Mouse (Mus musculus): ENCODE results near the gene Nupl2. TPM values are rescaled to one million over a fixed set of nuclear protein-coding genes. Genes with fewer than 3 reads are reported as not detected.

Nupl2 gene
- polyA plus RNA-seq, 1 experiment from 2014 or later = 14.4 TPM

DNA sequence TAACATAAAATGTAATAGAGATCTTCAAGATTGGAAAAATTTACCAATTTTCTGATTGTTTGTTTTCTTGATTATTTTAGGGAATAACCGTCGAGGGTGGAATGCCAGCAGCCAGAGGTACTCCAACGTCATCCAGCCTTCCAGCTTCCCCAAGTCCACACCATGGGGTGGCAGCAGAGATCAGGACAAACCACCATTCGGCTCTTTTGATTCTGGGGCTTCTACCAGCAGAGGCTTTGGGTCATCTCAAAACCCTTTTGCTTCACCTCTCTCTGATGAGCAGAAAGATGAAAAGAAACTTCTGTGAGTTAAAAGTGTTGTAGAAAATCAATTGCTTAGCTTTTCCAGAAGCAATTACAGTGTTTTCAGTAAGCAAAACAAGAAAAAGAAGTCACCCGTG is 2.5 kb downstream of the Nupl2 start:
- Histone ChIP-seq H3K36me3 (ENCODE audit: control insufficient read depth, insufficient read depth) (peaks cover 6% of the 10 kb centered on the region), H3K4me3 (replicated peaks; ENCODE audit: low read length) (no peak overlapping the region), H3K27ac (ENCODE audit: low read length) (no peak overlapping the region), H3K9ac (replicated peaks; ENCODE audit: low read depth, low read length) (no peak overlapping the region), H3K27me3 (replicated peaks; ENCODE audit: control insufficient read depth, insufficient read depth, low read length) (no peaks in the 10 kb centered on the region), H3K4me2 (ENCODE audit: low read length) (no peak overlapping the region), H3K4me1 (replicated peaks; ENCODE audit: control insufficient read depth, insufficient read depth, low read length) (peaks cover 6% of the 10 kb centered on the region), H3K9me3 (ENCODE audit: control insufficient read depth, low read length) (no peaks in the 10 kb centered on the region)
- no peak for ATAC-seq
- 56% methylated on average over 5 of the region's 5 CpGs for WGBS

DNA sequence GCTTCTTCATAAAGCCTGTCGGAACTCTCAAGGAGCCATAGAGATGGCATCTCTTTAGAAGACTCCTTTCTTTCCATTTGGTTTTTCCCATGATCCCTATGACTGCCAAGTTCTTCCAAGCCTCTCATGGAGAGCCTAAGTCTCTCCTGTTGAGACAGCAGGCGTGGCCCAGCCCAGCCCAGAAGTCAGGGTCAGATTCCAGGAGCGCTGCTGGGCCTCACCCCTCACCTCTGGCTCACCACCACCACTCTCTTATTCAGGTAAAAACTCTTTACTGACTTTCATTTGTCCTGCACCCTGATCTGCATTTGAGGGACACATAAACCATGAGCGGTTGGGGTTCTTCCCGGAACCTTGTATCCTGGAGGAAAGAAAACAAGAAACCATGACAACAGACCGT is 5.1 kb downstream of the Nupl2 start:
- WGBS = 98% methylated on average over 6 of the region's 6 CpGs

DNA sequence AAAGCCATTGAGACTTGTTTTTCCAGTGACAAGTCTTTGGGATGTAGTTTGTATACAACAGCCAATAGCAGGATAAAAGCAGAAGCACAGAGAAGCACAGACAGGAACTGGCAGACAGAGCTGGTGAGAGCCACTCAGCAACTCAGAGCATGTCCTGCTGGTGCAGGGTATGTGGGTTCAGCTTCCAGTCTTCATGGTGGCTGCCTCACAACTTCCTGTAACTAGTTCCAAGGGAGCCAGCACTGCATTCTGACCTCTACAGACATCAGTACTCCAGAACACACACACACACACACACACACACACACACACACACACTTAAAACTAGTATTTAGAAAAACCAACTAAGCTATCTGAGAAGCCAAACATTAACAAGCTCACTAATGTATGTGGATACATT is 7.3 kb downstream of the Nupl2 start:
- no peak overlapping the region for H3K4me2 ChIP-seq (ENCODE audit: low read length)
- H3K36me3 ChIP-seq (ENCODE audit: control insufficient read depth, insufficient read depth) = peaks cover 8% of the 10 kb centered on the region
- no peak overlapping the region for H3K4me3 ChIP-seq (replicated peaks; ENCODE audit: low read length)
- no peaks in the 10 kb centered on the region for H3K9me3 ChIP-seq (ENCODE audit: control insufficient read depth, low read length)
- H3K4me1 ChIP-seq (replicated peaks; ENCODE audit: control insufficient read depth, insufficient read depth, low read length) = no peaks in the 10 kb centered on the region
- no peak overlapping the region for H3K9ac ChIP-seq (replicated peaks; ENCODE audit: low read depth, low read length)
- ATAC-seq = no peak
- H3K27ac ChIP-seq (ENCODE audit: low read length) = no peak overlapping the region
- no peaks in the 10 kb centered on the region for H3K27me3 ChIP-seq (replicated peaks; ENCODE audit: control insufficient read depth, insufficient read depth, low read length)

More for the DNA sequence above, 5.1 kb downstream of the Nupl2 start:
- no peak for ATAC-seq
- no peak overlapping the region for H3K4me2 ChIP-seq (ENCODE audit: low read length)
- no peak overlapping the region for H3K9ac ChIP-seq (replicated peaks; ENCODE audit: low read depth, low read length)
- no peaks in the 10 kb centered on the region for H3K27me3 ChIP-seq (replicated peaks; ENCODE audit: control insufficient read depth, insufficient read depth, low read length)
- no peak overlapping the region for H3K4me3 ChIP-seq (replicated peaks; ENCODE audit: low read length)
- H3K27ac ChIP-seq (ENCODE audit: low read length) = no peak overlapping the region
- peaks cover 6% of the 10 kb centered on the region for H3K36me3 ChIP-seq (ENCODE audit: control insufficient read depth, insufficient read depth)
- peaks cover 6% of the 10 kb centered on the region for H3K4me1 ChIP-seq (replicated peaks; ENCODE audit: control insufficient read depth, insufficient read depth, low read length)
- H3K9me3 ChIP-seq (ENCODE audit: control insufficient read depth, low read length) = no peaks in the 10 kb centered on the region

DNA sequence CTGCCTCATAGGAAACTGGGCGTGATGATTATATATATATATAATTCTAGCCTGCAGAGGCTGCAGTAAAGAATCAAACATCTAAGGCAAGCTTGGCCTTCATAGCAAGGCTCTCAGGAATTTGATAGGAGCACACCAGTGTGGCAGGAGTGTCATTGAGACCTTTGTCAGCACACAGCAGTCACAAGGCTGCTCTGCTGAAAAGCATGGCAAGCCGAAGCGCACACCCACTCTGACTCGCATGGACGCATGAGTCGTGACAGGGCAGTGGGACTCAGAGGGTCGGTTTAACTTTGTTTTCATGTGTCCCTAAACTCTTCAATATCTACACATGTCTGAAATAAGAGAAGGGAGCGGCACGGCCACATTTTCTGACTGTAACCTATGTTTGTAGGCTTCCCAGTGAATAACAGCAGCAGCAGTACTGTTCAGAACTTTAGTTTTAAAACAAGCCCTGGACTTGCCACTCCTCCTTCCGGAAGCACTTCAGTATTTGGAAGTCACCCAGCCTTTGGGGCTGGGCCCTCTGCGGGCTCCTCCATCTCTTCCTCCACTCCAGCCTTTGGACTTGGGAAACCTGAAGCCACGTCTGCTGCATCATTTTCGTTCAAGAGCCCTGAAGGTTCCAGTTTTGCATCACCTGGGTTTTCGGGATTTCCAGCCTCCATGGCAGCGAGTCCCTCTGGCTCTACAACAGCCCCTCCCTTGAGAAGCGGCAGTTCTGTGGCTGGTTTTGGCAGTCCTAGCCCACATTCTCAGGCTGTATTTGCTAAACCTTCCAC is 16.9 kb downstream of the Nupl2 start:
- no peaks in the 10 kb centered on the region for H3K4me1 ChIP-seq (replicated peaks; ENCODE audit: control insufficient read depth, insufficient read depth, low read length)
- H3K36me3 ChIP-seq (ENCODE audit: control insufficient read depth, insufficient read depth) = peaks cover 18% of the 10 kb centered on the region
- H3K9me3 ChIP-seq (ENCODE audit: control insufficient read depth, low read length) = peaks cover 4% of the 10 kb centered on the region; the same call in 1 of the 2 replicates
- no peak overlapping the region for H3K27ac ChIP-seq (ENCODE audit: low read length)
- no peak overlapping the region for H3K4me2 ChIP-seq (ENCODE audit: low read length)
- ATAC-seq = no peak
- H3K4me3 ChIP-seq (replicated peaks; ENCODE audit: low read length) = no peak overlapping the region
- H3K27me3 ChIP-seq (replicated peaks; ENCODE audit: control insufficient read depth, insufficient read depth, low read length) = no peaks in the 10 kb centered on the region
- WGBS = 94% methylated on average over 16 of the region's 16 CpGs
- H3K9ac ChIP-seq (replicated peaks; ENCODE audit: low read depth, low read length) = no peak overlapping the region

GRCm38 (mm10) chr5:24182296-24182734 is 17.6 kb downstream of the Nupl2 start:
- no peak overlapping the region for H3K4me3 ChIP-seq (replicated peaks; ENCODE audit: low read length)
- peaks cover 18% of the 10 kb centered on the region for H3K36me3 ChIP-seq (ENCODE audit: control insufficient read depth, insufficient read depth)
- peaks cover 4% of the 10 kb centered on the region; the same call in 1 of the 2 replicates for H3K9me3 ChIP-seq (ENCODE audit: control insufficient read depth, low read length)
- H3K9ac ChIP-seq (replicated peaks; ENCODE audit: low read depth, low read length) = no peak overlapping the region
- no peak overlapping the region for H3K4me2 ChIP-seq (ENCODE audit: low read length)
- no peak overlapping the region for H3K27ac ChIP-seq (ENCODE audit: low read length)
- 94% methylated on average over 9 of the region's 9 CpGs for WGBS
- ATAC-seq = no peak
- no peaks in the 10 kb centered on the region for H3K4me1 ChIP-seq (replicated peaks; ENCODE audit: control insufficient read depth, insufficient read depth, low read length)
- H3K27me3 ChIP-seq (replicated peaks; ENCODE audit: control insufficient read depth, insufficient read depth, low read length) = no peaks in the 10 kb centered on the region

- Histone ChIP-seq H3K4me1 (replicated peaks; ENCODE audit: control insufficient read depth, insufficient read depth, low read length) (no peaks in the 10 kb centered on the region), H3K4me2 (ENCODE audit: low read length) (no peak overlapping the region), H3K4me3 (replicated peaks; ENCODE audit: low read length) (no peak overlapping the region), H3K36me3 (ENCODE audit: control insufficient read depth, insufficient read depth) (peaks cover 15% of the 10 kb centered on the region), H3K27me3 (replicated peaks; ENCODE audit: control insufficient read depth, insufficient read depth, low read length) (no peaks in the 10 kb centered on the region), H3K9ac (replicated peaks; ENCODE audit: low read depth, low read length) (no peak overlapping the region), H3K9me3 (ENCODE audit: control insufficient read depth, low read length) (peaks cover 4% of the 10 kb centered on the region; the same call in 1 of the 2 replicates), H3K27ac (ENCODE audit: low read length) (no peak overlapping the region)
- ATAC-seq = no peak
- WGBS = 93% methylated on average over 6 of the region's 6 CpGs
These were observed 18.3 kb downstream of the Nupl2 start for GRCm38 (mm10) chr5:24183096-24183495.

DNA sequence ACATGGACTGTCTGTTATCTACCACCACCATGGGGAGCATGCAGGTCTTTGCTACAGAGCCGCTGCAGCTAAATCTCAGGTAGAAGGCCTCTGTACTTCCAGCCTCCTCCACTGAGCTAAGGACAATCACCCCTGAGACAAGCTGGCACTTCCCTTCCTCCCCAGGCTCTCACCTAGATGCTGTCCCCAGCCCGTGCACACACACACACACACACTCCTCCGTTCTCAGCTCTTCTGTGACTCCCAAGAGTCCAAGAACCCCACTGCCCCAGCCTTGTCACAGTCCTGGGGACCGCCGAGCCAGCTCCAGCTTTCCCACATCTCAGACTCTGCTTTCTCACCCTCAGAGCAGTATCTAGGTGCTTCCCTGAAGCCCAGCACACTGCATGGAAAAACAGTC is 19.2 kb downstream of the Nupl2 start:
- ATAC-seq = no peak
- Histone ChIP-seq H3K9me3 (ENCODE audit: control insufficient read depth, low read length) (peaks cover 4% of the 10 kb centered on the region; the same call in 1 of the 2 replicates), H3K27ac (ENCODE audit: low read length) (no peak overlapping the region), H3K9ac (replicated peaks; ENCODE audit: low read depth, low read length) (no peak overlapping the region), H3K36me3 (ENCODE audit: control insufficient read depth, insufficient read depth) (peaks cover 15% of the 10 kb centered on the region), H3K27me3 (replicated peaks; ENCODE audit: control insufficient read depth, insufficient read depth, low read length) (no peaks in the 10 kb centered on the region), H3K4me2 (ENCODE audit: low read length) (no peak overlapping the region), H3K4me1 (replicated peaks; ENCODE audit: control insufficient read depth, insufficient read depth, low read length) (no peaks in the 10 kb centered on the region), H3K4me3 (replicated peaks; ENCODE audit: low read length) (no peak overlapping the region)
- WGBS = 92% methylated on average over 5 of the region's 5 CpGs

DNA sequence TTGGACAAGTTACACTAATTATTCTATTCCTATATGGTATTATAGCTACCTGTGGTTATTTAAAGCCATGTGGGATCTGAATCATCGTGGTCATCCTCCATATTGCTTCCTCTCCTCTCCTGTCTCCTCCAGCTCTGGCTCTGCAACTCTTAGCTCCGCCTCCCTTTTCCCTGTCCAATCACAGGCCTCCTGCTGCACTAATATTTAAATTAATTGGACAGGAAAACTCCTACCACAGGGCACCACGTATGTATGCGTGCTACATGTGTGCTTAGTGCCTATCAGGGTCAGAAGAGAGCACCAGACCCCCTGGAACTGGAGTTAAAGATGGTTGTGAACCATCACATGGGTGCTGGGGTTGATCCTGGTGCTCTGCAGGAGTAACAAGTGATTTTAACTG is 23.7 kb downstream of the Nupl2 start:
- H3K4me3 ChIP-seq (replicated peaks; ENCODE audit: low read length) = no peak overlapping the region
- peaks cover 8% of the 10 kb centered on the region for H3K36me3 ChIP-seq (ENCODE audit: control insufficient read depth, insufficient read depth)
- no peaks in the 10 kb centered on the region; the same call in 1 of the 2 replicates for H3K4me1 ChIP-seq (replicated peaks; ENCODE audit: control insufficient read depth, insufficient read depth, low read length)
- no peak overlapping the region for H3K4me2 ChIP-seq (ENCODE audit: low read length)
- no peak overlapping the region for H3K9ac ChIP-seq (replicated peaks; ENCODE audit: low read depth, low read length)
- H3K9me3 ChIP-seq (ENCODE audit: control insufficient read depth, low read length) = peaks cover 4% of the 10 kb centered on the region; the same call in 1 of the 2 replicates
- H3K27me3 ChIP-seq (replicated peaks; ENCODE audit: control insufficient read depth, insufficient read depth, low read length) = no peaks in the 10 kb centered on the region
- no peak overlapping the region for H3K27ac ChIP-seq (ENCODE audit: low read length)
- WGBS = 87% methylated on average over 4 of the region's 4 CpGs
- no peak for ATAC-seq

GRCm38 (mm10) chr5:24191821-24192220 is 27.1 kb downstream of the Nupl2 start:
- Histone ChIP-seq H3K27ac (ENCODE audit: low read length) (no peak overlapping the region), H3K4me2 (ENCODE audit: low read length) (no peak overlapping the region), H3K9ac (replicated peaks; ENCODE audit: low read depth, low read length) (no peak overlapping the region), H3K27me3 (replicated peaks; ENCODE audit: control insufficient read depth, insufficient read depth, low read length) (no peaks in the 10 kb centered on the region), H3K4me3 (replicated peaks; ENCODE audit: low read length) (no peak overlapping the region), H3K9me3 (ENCODE audit: control insufficient read depth, low read length) (no peaks in the 10 kb centered on the region), H3K36me3 (ENCODE audit: control insufficient read depth, insufficient read depth) (no peaks in the 10 kb centered on the region), H3K4me1 (replicated peaks; ENCODE audit: control insufficient read depth, insufficient read depth, low read length) (no peaks in the 10 kb centered on the region; the same call in 1 of the 2 replicates)
- WGBS = 77% methylated on average over 2 of the region's 2 CpGs
- ATAC-seq = no peak
